Mouse (Mus musculus) bone marrow macrophage, adult 2 months (primary cell): Measurements from ENCODE around the gene Ubap1.

Source experiments
- CTCF ChIP-seq: IDR thresholded peaks from 2 replicates; pipeline ENCODE4 v1.5.1; 2012; ENCODE audit warnings: low read depth, mild to moderate bottlenecking, low read length, moderate library complexity
- POLR2A ChIP-seq: IDR thresholded peaks from 2 replicates; pipeline ENCODE4 v1.6.1; 2012; ENCODE audit warnings: mild to moderate bottlenecking, low read depth, low read length, borderline replicate concordance

- TF ChIP-seq CTCF, result no peak
- no peak for TF ChIP-seq POLR2A
Observed at GRCm38 (mm10) chr4:41399904-41400303, 51.1 kb downstream of the Ubap1 start.
